ENCODE assay signal across 10 mouse cellular contexts in the genomic region with DNA sequence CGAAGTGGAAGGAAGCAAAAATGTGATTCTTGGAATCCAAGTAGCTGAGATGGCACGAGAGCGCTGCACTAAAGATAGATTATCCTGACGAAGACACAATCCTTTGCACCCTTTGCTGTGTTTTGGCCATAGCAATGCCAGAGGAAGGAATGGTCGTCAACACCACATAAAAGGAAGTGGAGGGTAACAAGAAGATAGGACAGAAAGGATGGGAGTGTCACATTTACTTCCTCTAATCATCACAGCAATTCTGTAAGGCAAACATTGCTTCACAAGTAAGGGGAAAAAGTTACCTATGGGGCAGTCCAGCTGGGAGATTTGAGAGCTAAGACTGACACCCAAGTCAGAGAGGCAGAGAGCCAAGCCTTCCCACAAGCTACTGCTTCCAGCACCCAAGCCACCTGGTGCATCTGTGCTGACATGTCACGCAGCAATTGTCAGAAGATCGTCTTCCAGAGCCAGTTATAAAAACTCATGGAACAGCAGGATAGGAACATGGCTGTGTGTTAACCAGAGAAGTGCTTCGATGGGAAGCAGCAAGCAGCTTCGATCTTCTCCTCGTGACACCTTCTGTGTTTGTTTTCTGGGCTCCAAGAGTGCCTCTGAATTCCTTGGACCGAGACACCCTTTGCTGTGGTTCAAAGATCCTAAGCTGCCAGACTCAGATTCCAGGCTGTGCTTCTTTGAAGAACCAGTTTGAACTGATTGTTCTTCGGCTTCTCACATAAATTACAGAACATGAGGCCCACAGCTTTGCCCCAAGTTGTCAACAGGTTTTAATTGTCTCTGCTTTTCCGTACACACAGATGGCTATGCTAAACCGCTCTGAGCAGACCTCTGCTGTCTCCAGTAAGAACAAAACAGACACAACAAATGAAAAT.
DNase-seq lines count a peak whose midpoint lies in the region; ATAC-seq and TF ChIP-seq lines count a peak whose summit lies in the region.
"Had no signal": no experiment of that assay in that cellular context is flagged by ENCODE, and none has a peak within 500 bp of the region (broad histone marks: within the 10 kb centered on the region; RNA-seq: fewer than 3 reads in every experiment).

No protein-coding gene starts in this region.

- no peak overlapping the region for H3K4me2 ChIP-seq in kidney, postnatal 0 days (ENCODE audit: low read length)
- H3K4me2 ChIP-seq: heart, embryonic 15.5 days had no signal

- WGBS in kidney, postnatal 0 days: 17% methylated on average over 14 of the region's 14 CpGs

- no peak overlapping the region for H3K4me3 ChIP-seq in kidney, postnatal 0 days (replicated peaks; ENCODE audit: low read depth, low read length)
- H3K4me3 ChIP-seq: heart, embryonic 15.5 days had no signal

- H3K4me1 ChIP-seq in kidney, postnatal 0 days (replicated peaks; ENCODE audit: insufficient read depth, low read length): no peaks in the 10 kb centered on the region
- H3K4me1 ChIP-seq: heart, embryonic 15.5 days had no signal

- H3K9ac ChIP-seq in kidney, postnatal 0 days (ENCODE audit: low read depth, low read length): no peak overlapping the region
- H3K9ac ChIP-seq: heart, embryonic 15.5 days had no signal

- peak; percentile 65 for ATAC-seq in kidney, postnatal 0 days (replicated peaks; ENCODE audit: low FRiP score, low read depth)
- peak; percentile 74 for ATAC-seq in common myeloid progenitor, adult 5-6 weeks (replicated peaks; ENCODE audit: low read depth, poor library complexity, severe bottlenecking)
- peak; percentile 75 for ATAC-seq in megakaryocyte progenitor cell, adult 5-6 weeks (replicated peaks; ENCODE audit: poor library complexity)

- H3K27ac ChIP-seq in kidney, postnatal 0 days: no peak overlapping the region
- H3K27ac ChIP-seq: heart, embryonic 15.5 days had no signal

- H3K9me3 ChIP-seq in kidney, postnatal 0 days (replicated peaks; ENCODE audit: low read length): no peaks in the 10 kb centered on the region
- H3K9me3 ChIP-seq: heart, embryonic 15.5 days had no signal

- no peaks in the 10 kb centered on the region for H3K27me3 ChIP-seq in kidney, postnatal 0 days (ENCODE audit: insufficient read depth, low read length)
- H3K27me3 ChIP-seq: heart, embryonic 15.5 days had no signal

- DNase-seq in kidney, postnatal 0 days (ENCODE audit: low spot score): peak; percentile 73
- no peak for DNase-seq in kidney, adult 8-10 months
- peak; percentile 27 for DNase-seq in forelimb bud, embryonic 11.5 days (ENCODE audit: low read depth, low spot score)
- no peak for DNase-seq in yolk sac, embryonic 10.5 days (ENCODE audit: low spot score)
- no peak for DNase-seq in adrenal gland, adult 18-20 months (ENCODE audit: low spot score in 2 of 2)
- DNase-seq: cerebellum, adult 2 months; kidney, postnatal 25 days had no signal

- H3K36me3 ChIP-seq in kidney, postnatal 0 days (ENCODE audit: insufficient read depth, low read length): no peaks in the 10 kb centered on the region
- H3K36me3 ChIP-seq: heart, embryonic 15.5 days had no signal

- no peak for TF ChIP-seq CTCF in kidney, postnatal 0 days (IDR thresholded peaks at IDR 0.05; ENCODE audit: low read depth)

Comparison
In these comparisons a context has a peak if more than half of its experiments do, and no peak if none do; other contexts are left out.
1. DNase-seq: peak in kidney, postnatal 0 days (single experiment) and forelimb bud, embryonic 11.5 days (single experiment); none in kidney, adult 8-10 months (0 of 2), yolk sac, embryonic 10.5 days (single experiment) and adrenal gland, adult 18-20 months (0 of 2).
2. Peak in every context shown above with its lines, with median percentiles within 50 percentile points of each other: ATAC-seq.